Mouse (Mus musculus): ENCODE results near the gene Kat14. TPM values are rescaled to one million over a fixed set of nuclear protein-coding genes. Genes with fewer than 3 reads are reported as not detected.

Gene Kat14
- polyA plus RNA-seq, 1 experiment from 2014 or later = 28.3 TPM

- Histone ChIP-seq H3K4me1 (peaks cover 15% of the 10 kb centered on the region), H3K27me3 (replicated peaks) (no peaks in the 10 kb centered on the region), H3K27ac (no peak overlapping the region), H3K4me2 (no peak overlapping the region), H3K9me3 (replicated peaks) (no peaks in the 10 kb centered on the region), H3K9ac (no peak overlapping the region), H3K36me3 (peaks cover 83% of the 10 kb centered on the region), H3K4me3 (no peak overlapping the region)
- WGBS (ENCODE audit: insufficient replicate concordance) = 81% methylated on average over 2 of the region's 2 CpGs
- ATAC-seq = no peak
Measured at GRCm38 (mm10) chr2:144386296-144386695, 17.5 kb downstream of the Kat14 start.

GRCm38 (mm10) chr2:144388416-144388815 is 19.6 kb downstream of the Kat14 start:
- H3K4me3 ChIP-seq = no peak overlapping the region
- no peak overlapping the region for H3K27ac ChIP-seq
- WGBS (ENCODE audit: insufficient replicate concordance) = 84% methylated on average over 3 of the region's 3 CpGs
- ATAC-seq = no peak
- 0 out of 2 replicates have a peak, but pooled peaks cover 5% of the 10 kb centered on the region for H3K4me1 ChIP-seq
- no peaks in the 10 kb centered on the region for H3K27me3 ChIP-seq (replicated peaks)
- peaks cover 81% of the 10 kb centered on the region for H3K36me3 ChIP-seq
- H3K4me2 ChIP-seq = no peak overlapping the region
- no peak overlapping the region for H3K9ac ChIP-seq
- H3K9me3 ChIP-seq (replicated peaks) = no peaks in the 10 kb centered on the region

- no peak for ATAC-seq
- Histone ChIP-seq H3K27me3 (replicated peaks) (no peaks in the 10 kb centered on the region), H3K9me3 (replicated peaks) (no peaks in the 10 kb centered on the region), H3K27ac (no peak overlapping the region), H3K9ac (no peak overlapping the region), H3K4me2 (no peak overlapping the region), H3K4me1 (no peaks in the 10 kb centered on the region), H3K4me3 (no peak overlapping the region), H3K36me3 (peaks cover 97% of the 10 kb centered on the region)
- 80% methylated on average over 4 of the region's 4 CpGs for WGBS (ENCODE audit: insufficient replicate concordance)
Measured at GRCm38 (mm10) chr2:144399531-144399930, 30.7 kb downstream of the Kat14 start.

- Histone ChIP-seq H3K4me1 (no peaks in the 10 kb centered on the region), H3K4me2 (no peak overlapping the region), H3K9me3 (replicated peaks) (no peaks in the 10 kb centered on the region), H3K4me3 (no peak overlapping the region), H3K9ac (no peak overlapping the region), H3K27ac (no peak overlapping the region), H3K27me3 (replicated peaks) (no peaks in the 10 kb centered on the region), H3K36me3 (peaks cover 94% of the 10 kb centered on the region)
- ATAC-seq = no peak
- 82% methylated on average over 6 of the region's 6 CpGs for WGBS (ENCODE audit: insufficient replicate concordance)
Measured at GRCm38 (mm10) chr2:144400659-144401058, 31.9 kb downstream of the Kat14 start.

GRCm38 (mm10) chr2:144409037-144409436 is 40.3 kb downstream of the Kat14 start:
- Histone ChIP-seq H3K27ac (no peak overlapping the region), H3K4me1 (no peaks in the 10 kb centered on the region), H3K4me2 (no peak overlapping the region), H3K27me3 (replicated peaks) (no peaks in the 10 kb centered on the region), H3K4me3 (no peak overlapping the region), H3K9ac (no peak overlapping the region), H3K9me3 (replicated peaks) (no peaks in the 10 kb centered on the region), H3K36me3 (peaks cover 57% of the 10 kb centered on the region)
- 81% methylated on average over 4 of the region's 4 CpGs for WGBS (ENCODE audit: insufficient replicate concordance)
- ATAC-seq = no peak

- ATAC-seq = no peak
- Histone ChIP-seq H3K9me3 (replicated peaks) (no peaks in the 10 kb centered on the region), H3K27me3 (replicated peaks) (no peaks in the 10 kb centered on the region), H3K4me3 (no peak overlapping the region), H3K4me1 (no peaks in the 10 kb centered on the region), H3K9ac (no peak overlapping the region), H3K36me3 (peaks cover 44% of the 10 kb centered on the region), H3K4me2 (no peak overlapping the region), H3K27ac (no peak overlapping the region)
- 79% methylated on average over 3 of the region's 3 CpGs for WGBS (ENCODE audit: insufficient replicate concordance)
Measured at GRCm38 (mm10) chr2:144410603-144411002, 41.8 kb downstream of the Kat14 start.

GRCm38 (mm10) chr2:144414646-144415045 is 45.9 kb downstream of the Kat14 start:
- Histone ChIP-seq H3K9ac (no peak overlapping the region), H3K9me3 (replicated peaks) (no peaks in the 10 kb centered on the region), H3K4me1 (0 out of 2 replicates have a peak, but pooled peaks cover 5% of the 10 kb centered on the region), H3K4me3 (no peak overlapping the region), H3K27me3 (replicated peaks) (no peaks in the 10 kb centered on the region; the same call in 1 of the 2 replicates), H3K36me3 (peaks cover 7% of the 10 kb centered on the region), H3K27ac (no peak overlapping the region), H3K4me2 (no peak overlapping the region)
- ATAC-seq = no peak
- WGBS (ENCODE audit: insufficient replicate concordance) = 63% methylated on average over 1 of the region's 1 CpGs

- Histone ChIP-seq H3K27me3 (replicated peaks) (no peaks in the 10 kb centered on the region; the same call in 1 of the 2 replicates), H3K4me3 (no peak overlapping the region), H3K36me3 (no peaks in the 10 kb centered on the region; the same call in 1 of the 2 replicates), H3K4me1 (0 out of 2 replicates have a peak, but pooled peaks cover 5% of the 10 kb centered on the region), H3K4me2 (no peak overlapping the region), H3K9me3 (replicated peaks) (no peaks in the 10 kb centered on the region), H3K27ac (no peak overlapping the region), H3K9ac (no peak overlapping the region)
- WGBS (ENCODE audit: insufficient replicate concordance) = 54% methylated on average over 8 of the region's 8 CpGs
- no peak for ATAC-seq
Measured at GRCm38 (mm10) chr2:144416859-144417258, 48.1 kb downstream of the Kat14 start.

GRCm38 (mm10) chr2:144418062-144418461 is 49.3 kb downstream of the Kat14 start:
- WGBS (ENCODE audit: insufficient replicate concordance) = 33% methylated on average over 2 of the region's 2 CpGs
- H3K27me3 ChIP-seq (replicated peaks) = no peaks in the 10 kb centered on the region; the same call in 1 of the 2 replicates
- H3K4me3 ChIP-seq = no peak overlapping the region
- 0 out of 2 replicates have a peak, but pooled peaks cover 5% of the 10 kb centered on the region for H3K4me1 ChIP-seq
- H3K9ac ChIP-seq = no peak overlapping the region
- no peaks in the 10 kb centered on the region for H3K36me3 ChIP-seq
- no peaks in the 10 kb centered on the region for H3K9me3 ChIP-seq (replicated peaks)
- ATAC-seq = no peak
- no peak overlapping the region for H3K27ac ChIP-seq
- no peak overlapping the region for H3K4me2 ChIP-seq

GRCm38 (mm10) chr2:144422094-144422675 is 53.4 kb downstream of the Kat14 start:
- H3K27ac ChIP-seq = no peak overlapping the region
- H3K4me2 ChIP-seq = no peak overlapping the region
- H3K4me1 ChIP-seq = 0 out of 2 replicates have a peak, but pooled peaks cover 5% of the 10 kb centered on the region
- WGBS (ENCODE audit: insufficient replicate concordance) = 70% methylated on average over 10 of the region's 10 CpGs
- no peak overlapping the region for H3K9ac ChIP-seq
- no peak for ATAC-seq
- no peaks in the 10 kb centered on the region for H3K9me3 ChIP-seq (replicated peaks)
- no peaks in the 10 kb centered on the region for H3K36me3 ChIP-seq
- no peak overlapping the region for H3K4me3 ChIP-seq
- H3K27me3 ChIP-seq (replicated peaks) = no peaks in the 10 kb centered on the region

GRCm38 (mm10) chr2:144425761-144426160 is 57.0 kb downstream of the Kat14 start:
- H3K9me3 ChIP-seq (replicated peaks) = no peaks in the 10 kb centered on the region
- H3K4me3 ChIP-seq = no peak overlapping the region
- H3K27ac ChIP-seq = no peak overlapping the region
- no peak overlapping the region for H3K9ac ChIP-seq
- H3K36me3 ChIP-seq = no peaks in the 10 kb centered on the region
- ATAC-seq = no peak
- no peaks in the 10 kb centered on the region for H3K27me3 ChIP-seq (replicated peaks)
- H3K4me2 ChIP-seq = no peak overlapping the region
- WGBS (ENCODE audit: insufficient replicate concordance) = 50% methylated on average over 1 of the region's 1 CpGs
- H3K4me1 ChIP-seq = no peaks in the 10 kb centered on the region

GRCm38 (mm10) chr2:144427852-144428251 is 59.1 kb downstream of the Kat14 start:
- Histone ChIP-seq H3K27me3 (replicated peaks) (no peaks in the 10 kb centered on the region), H3K4me2 (no peak overlapping the region), H3K36me3 (no peaks in the 10 kb centered on the region), H3K9me3 (replicated peaks) (no peaks in the 10 kb centered on the region), H3K27ac (no peak overlapping the region), H3K4me3 (no peak overlapping the region), H3K4me1 (no peaks in the 10 kb centered on the region), H3K9ac (no peak overlapping the region)
- 52% methylated on average over 5 of the region's 5 CpGs for WGBS (ENCODE audit: insufficient replicate concordance)
- ATAC-seq = no peak

GRCm38 (mm10) chr2:144428659-144429058 is 59.9 kb downstream of the Kat14 start:
- Histone ChIP-seq H3K4me3 (no peak overlapping the region), H3K9me3 (replicated peaks) (no peaks in the 10 kb centered on the region), H3K27ac (no peak overlapping the region), H3K36me3 (no peaks in the 10 kb centered on the region), H3K4me1 (no peaks in the 10 kb centered on the region), H3K27me3 (replicated peaks) (no peaks in the 10 kb centered on the region), H3K9ac (no peak overlapping the region), H3K4me2 (no peak overlapping the region)
- ATAC-seq = no peak
- 68% methylated on average over 8 of the region's 8 CpGs for WGBS (ENCODE audit: insufficient replicate concordance)
